Mouse (Mus musculus) left cerebral cortex, postnatal 10 days (tissue): ENCODE measurements around the gene Olfr589. TPM values are rescaled to one million over a fixed set of nuclear protein-coding genes. Genes with fewer than 3 reads are reported as not detected.
"Not testable (repeated sequence)": the region's sequence is repeated elsewhere in the genome, so short reads cannot be mapped to it uniquely, and the experiment has no call there.

ENCODE experiments used
- DNase-seq, 2 experiments: peaks; one replicate each; pipeline ENCODE4 v3.0.0; 2021 to 2022; ENCODE audit warnings: low spot score in 2 of 2, mixed read lengths in 1 of 2; ENCODE audit errors: extremely low spot score in 1 of 2
- intact Hi-C: fragments of 180-260 bp; cut with DNase I; formaldehyde crosslinking; loops from one replicate; pipeline ENCODE4 v1.15.1; 2025
- total RNA-seq, 2 experiments: library from RNA; stranded (reverse); gene quantifications; 2 replicates each; pipeline ENCODE4 v1.2.3; 2021

Gene Olfr589
- not detected for total RNA-seq

- no peak for DNase-seq
- intact Hi-C loops = no loop called here
These were observed at the start of gene Olfr589 for GRCm38 (mm10) chr7:103156256-103156655. Olfr589 (minus strand) TSS chr7:103156356.

- intact Hi-C loops, DNase-seq: not testable (repeated sequence)
These were observed 28.3 kb upstream of the Olfr589 start, which contains the start of gene Olfr592 for GRCm38 (mm10) chr7:103184503-103184902. Olfr592 (plus strand) TSS chr7:103184803.

- no peak for DNase-seq
- intact Hi-C loops = no loop called here
These were observed 22.1 kb upstream of the Olfr589 start, which contains the start of gene Olfr591 for GRCm38 (mm10) chr7:103178240-103178639. Olfr591 (minus strand) TSS chr7:103178340.

- DNase-seq = no peak
- intact Hi-C loops = no loop called here
These were observed 13.5 kb upstream of the Olfr589 start for GRCm38 (mm10) chr7:103169697-103170096.

- DNase-seq = no peak
- intact Hi-C loops = no loop called here
These were observed 15.6 kb downstream of the Olfr589 start, which contains the start of gene Olfr588-ps1 for GRCm38 (mm10) chr7:103140579-103140978. Olfr588-ps1 (plus strand) TSS chr7:103140879.

GRCm38 (mm10) chr7:103125538-103125937, 30.6 kb downstream of the Olfr589 start, which contains the start of gene Olfr586:
Olfr586 (minus strand) TSS chr7:103125638.
- DNase-seq = no peak
- intact Hi-C loops = loop anchor here (10.0 kb wide), 1 partner anchor 611 kb away; no protein-coding TSS in a partner anchor

GRCm38 (mm10) chr7:103119406-103119805, 36.8 kb downstream of the Olfr589 start:
- intact Hi-C loops = no loop called here
- no peak for DNase-seq

Other genes with a start within 250 kb of the Olfr589 start
- gene Olfr571, start 238.8 kb downstream of the Olfr589 start, total RNA-seq = not detected
- not detected for gene Olfr572, start 231.9 kb downstream of the Olfr589 start, total RNA-seq
- gene Olfr573-ps1, start 213.8 kb downstream of the Olfr589 start, total RNA-seq = not detected
- not detected for gene Olfr574, start 207.9 kb downstream of the Olfr589 start, total RNA-seq
- not detected for gene Olfr575, start 197.6 kb downstream of the Olfr589 start, total RNA-seq
- not detected for gene Olfr576, start 193.7 kb downstream of the Olfr589 start, total RNA-seq
- gene Olfr577, start 180.4 kb downstream of the Olfr589 start, total RNA-seq = not detected
- not detected for gene Olfr578, start 167.0 kb downstream of the Olfr589 start, total RNA-seq
- gene Olfr582, start 118.3 kb downstream of the Olfr589 start, total RNA-seq = not detected
- gene Olfr583, start 105.1 kb downstream of the Olfr589 start, total RNA-seq = not detected
- gene Olfr584, start 74.5 kb downstream of the Olfr589 start, total RNA-seq = not detected
- not detected for gene Olfr585, start 58.6 kb downstream of the Olfr589 start, total RNA-seq
- not detected for gene Olfr586, start 30.7 kb downstream of the Olfr589 start, total RNA-seq
- not detected for gene Olfr588-ps1, start 15.5 kb downstream of the Olfr589 start, total RNA-seq
- gene Olfr591, start 22.0 kb upstream of the Olfr589 start, total RNA-seq = not detected
- gene Olfr592, start 28.4 kb upstream of the Olfr589 start, total RNA-seq = not detected
- gene Olfr593, start 55.5 kb upstream of the Olfr589 start, total RNA-seq = not detected
- gene Olfr594, start 60.6 kb upstream of the Olfr589 start, total RNA-seq = not detected
- gene Usp17ld, start 96.1 kb upstream of the Olfr589 start, total RNA-seq = not detected
- not detected for gene Olfr596, start 149.3 kb upstream of the Olfr589 start, total RNA-seq
- not detected for gene Olfr597, start 160.0 kb upstream of the Olfr589 start, total RNA-seq
- not detected for gene Olfr598, start 167.2 kb upstream of the Olfr589 start, total RNA-seq
- gene Olfr599, start 179.6 kb upstream of the Olfr589 start, total RNA-seq = not detected
- not detected for gene Olfr600, start 193.3 kb upstream of the Olfr589 start, total RNA-seq
- gene Olfr601, start 206.3 kb upstream of the Olfr589 start, total RNA-seq = not detected
- not detected for gene Olfr603, start 229.8 kb upstream of the Olfr589 start, total RNA-seq